Mouse (Mus musculus) C2C12 (cell line): ENCODE data around the gene Atp5j. TPM values are rescaled to one million over a fixed set of nuclear protein-coding genes. Genes with fewer than 3 reads are reported as not detected.
A peak's percentile ranks its signal among the peaks of the same experiment; 100 is the strongest.

Experiments
- H3K27me3 ChIP-seq: one replicate; pipeline ENCODE4 v1.6.1; 2011; ENCODE audit not compliant: control insufficient read depth, insufficient read depth, insufficient read length
- H3K36me3 ChIP-seq: one replicate; pipeline ENCODE4 v1.6.1; 2011; ENCODE audit not compliant: control insufficient read depth, insufficient read depth
- H3K4me3 ChIP-seq: one replicate; pipeline ENCODE4 v1.5.1; 2011; ENCODE audit warnings: mild to moderate bottlenecking, control low read depth; ENCODE audit not compliant: poor library complexity, insufficient read depth, severe bottlenecking
- H3K79me2 ChIP-seq: one replicate; pipeline ENCODE4 v1.6.1; 2011; ENCODE audit not compliant: control insufficient read depth, insufficient read depth
- H3K79me3 ChIP-seq: one replicate; pipeline ENCODE4 v1.6.1; 2011; ENCODE audit warnings: low read depth, control low read depth
- H3ac ChIP-seq: one replicate; pipeline ENCODE3; 2011; ENCODE audit warnings: low read depth; ENCODE audit not compliant: control insufficient read depth, insufficient read length
- CEBPB ChIP-seq: IDR thresholded peaks from one replicate; pipeline ENCODE4 v1.6.1; 2011; ENCODE audit warnings: low read depth, mild to moderate bottlenecking, control low read depth, moderate library complexity
- CTCF ChIP-seq: IDR thresholded peaks from one replicate; pipeline ENCODE4 v1.5.1; 2011; ENCODE audit not compliant: control insufficient read depth, insufficient read depth, insufficient read length
- FOSL1 ChIP-seq: IDR thresholded peaks from one replicate; pipeline ENCODE4 v1.8.0; 2011; ENCODE audit warnings: mild to moderate bottlenecking, low read length; ENCODE audit not compliant: poor library complexity, insufficient read depth, severe bottlenecking
- MAX ChIP-seq: IDR thresholded peaks from one replicate; pipeline ENCODE4 v1.6.1; 2011; ENCODE audit warnings: mild to moderate bottlenecking, control low read depth
- MYOD1 ChIP-seq: IDR thresholded peaks from one replicate; pipeline ENCODE4 v1.6.1; 2011; ENCODE audit warnings: low read depth; ENCODE audit not compliant: control insufficient read depth, insufficient read length
- MYOG ChIP-seq: IDR thresholded peaks from one replicate; pipeline ENCODE4 v1.6.1; 2011; ENCODE audit not compliant: control insufficient read depth, insufficient read length; ENCODE audit errors: extremely low read depth
- USF1 ChIP-seq: IDR thresholded peaks from one replicate; pipeline ENCODE4 v1.6.1; 2011; ENCODE audit warnings: low read depth, mild to moderate bottlenecking, control low read depth, moderate library complexity
- polyA plus RNA-seq: library from polyadenylated mRNA; unstranded; fragments of >200 nt; fragmentation: generic; extraction: Trizol; gene quantifications from one replicate; pipeline ENCODE4 v1.2.1, GENCODE M21; 2012; ENCODE audit warnings: missing spikeins

Gene Atp5j
- polyA plus RNA-seq, 1 experiment, result 350 TPM

GRCm38 (mm10) chr16:84835823-84836743, 658 bp upstream of the Atp5j start:
- Histone ChIP-seq H3K79me2 (peaks cover 79% of the 10 kb centered on the region), H3ac (peak overlapping the region; percentile 90), H3K27me3 (no peaks in the 10 kb centered on the region), H3K79me3 (peaks cover 61% of the 10 kb centered on the region), H3K4me3 (peak overlapping the region; percentile 88), H3K36me3 (peaks cover 43% of the 10 kb centered on the region)
- no peak for TF ChIP-seq FOSL1
- TF ChIP-seq USF1, result no peak
- TF ChIP-seq CTCF, result no peak
- no peak for TF ChIP-seq MYOD1
- no peak for TF ChIP-seq CEBPB
- no peak for TF ChIP-seq MAX
- TF ChIP-seq MYOG, result no peak

- Histone ChIP-seq H3K36me3 (peaks cover 43% of the 10 kb centered on the region), H3K27me3 (no peaks in the 10 kb centered on the region), H3K79me2 (peaks cover 84% of the 10 kb centered on the region), H3K4me3 (peak within 1 kb of the TSS; percentile 88), H3K79me3 (peaks cover 63% of the 10 kb centered on the region), H3ac (peak within 1 kb of the TSS; percentile 98)
- TF ChIP-seq CEBPB, result no peak
- no peak for TF ChIP-seq MAX
- TF ChIP-seq CTCF, result no peak
- TF ChIP-seq MYOG, result no peak
- no peak for TF ChIP-seq FOSL1
- no peak for TF ChIP-seq USF1
- TF ChIP-seq MYOD1, result no peak
Measured at GRCm38 (mm10) chr16:84834745-84835440, 532 bp downstream of the Atp5j start, which contains the start of gene Gabpa. Gene Gabpa, plus strand, starts transcription at chr16:84834925.

GRCm38 (mm10) chr16:84834344-84834743, 1.1 kb downstream of the Atp5j start:
- Histone ChIP-seq H3K79me2 (peaks cover 84% of the 10 kb centered on the region), H3K4me3 (peak overlapping the region; percentile 88), H3ac (peak overlapping the region; percentile 98), H3K27me3 (no peaks in the 10 kb centered on the region), H3K36me3 (peaks cover 44% of the 10 kb centered on the region), H3K79me3 (peaks cover 63% of the 10 kb centered on the region)
- no peak for TF ChIP-seq CTCF
- no peak for TF ChIP-seq MAX

- no peak overlapping the region for H3ac ChIP-seq
- no peaks in the 10 kb centered on the region for H3K27me3 ChIP-seq
- peaks cover 56% of the 10 kb centered on the region for H3K36me3 ChIP-seq
- H3K79me2 ChIP-seq, result peaks cover 69% of the 10 kb centered on the region
- TF ChIP-seq CTCF (no peak), MAX (no peak), MYOG (no peak), USF1 (no peak), MYOD1 (no peak), CEBPB (no peak)
- H3K79me3 ChIP-seq, result peaks cover 55% of the 10 kb centered on the region
- no peak overlapping the region for H3K4me3 ChIP-seq
Measured at GRCm38 (mm10) chr16:84832736-84833135, 2.7 kb downstream of the Atp5j start.

GRCm38 (mm10) chr16:84831696-84832095, 3.7 kb downstream of the Atp5j start:
- H3K79me3 ChIP-seq, result peaks cover 45% of the 10 kb centered on the region
- no peak overlapping the region for H3K4me3 ChIP-seq
- no peak overlapping the region for H3ac ChIP-seq
- H3K27me3 ChIP-seq, result no peaks in the 10 kb centered on the region
- H3K36me3 ChIP-seq, result peaks cover 66% of the 10 kb centered on the region
- peaks cover 59% of the 10 kb centered on the region for H3K79me2 ChIP-seq
- TF ChIP-seq USF1 (no peak), MYOD1 (no peak), MAX (no peak), CEBPB (no peak), FOSL1 (no peak), CTCF (no peak), MYOG (no peak)
